Mouse (Mus musculus) heart, postnatal 0 days (tissue): ENCODE data around the gene Prkca.

ENCODE experiments used
- CTCF ChIP-seq: IDR thresholded peaks from 2 replicates; pipeline ENCODE4 v1.5.1; 2016; ENCODE audit warnings: antibody characterized with exemption, control low read depth, low read depth
- EP300 ChIP-seq: IDR thresholded peaks from 2 replicates; pipeline ENCODE4 v1.6.1; 2016; ENCODE audit warnings: antibody characterized with exemption, low read depth

- TF ChIP-seq CTCF (no peak), EP300 (no peak)
Observed at GRCm38 (mm10) chr11:108206602-108207001, 137.1 kb downstream of the Prkca start.
